Mouse (Mus musculus): ENCODE results near the gene Sdc3.

The Sdc3 gene

GRCm38 (mm10) chr4:130794771-130795170 lies 2.4 kb downstream of the Sdc3 start:
- no peak for DNase-seq

GRCm38 (mm10) chr4:130795970-130796369 lies 3.6 kb downstream of the Sdc3 start:
- no peak for DNase-seq

- DNase-seq = no peak
Observed at GRCm38 (mm10) chr4:130797201-130798051, 5.1 kb downstream of the Sdc3 start.

- no peak for DNase-seq
Observed at GRCm38 (mm10) chr4:130798416-130798815, 6.1 kb downstream of the Sdc3 start.

- no peak for DNase-seq
Observed at GRCm38 (mm10) chr4:130799118-130799517, 6.8 kb downstream of the Sdc3 start.

GRCm38 (mm10) chr4:130799582-130799981 lies 7.2 kb downstream of the Sdc3 start:
- DNase-seq = no peak

- DNase-seq = no peak
Observed at GRCm38 (mm10) chr4:130800147-130800546, 7.8 kb downstream of the Sdc3 start.

GRCm38 (mm10) chr4:130801198-130801597 lies 8.9 kb downstream of the Sdc3 start:
- DNase-seq = no peak

- no peak for DNase-seq
Observed at GRCm38 (mm10) chr4:130801624-130802329, 9.4 kb downstream of the Sdc3 start.

- no peak for DNase-seq
Observed at GRCm38 (mm10) chr4:130803591-130803990, 11.3 kb downstream of the Sdc3 start.

- DNase-seq = no peak
Observed at GRCm38 (mm10) chr4:130804292-130804691, 12.0 kb downstream of the Sdc3 start.

GRCm38 (mm10) chr4:130804771-130805361 lies 12.5 kb downstream of the Sdc3 start:
- no peak for DNase-seq

- no peak for DNase-seq
Observed at GRCm38 (mm10) chr4:130805746-130806145, 13.4 kb downstream of the Sdc3 start.

- no peak for DNase-seq
Observed at GRCm38 (mm10) chr4:130806746-130807145, 14.4 kb downstream of the Sdc3 start.

GRCm38 (mm10) chr4:130809784-130810183 lies 17.4 kb downstream of the Sdc3 start:
- DNase-seq = no peak

GRCm38 (mm10) chr4:130810845-130811244 lies 18.5 kb downstream of the Sdc3 start:
- no peak for DNase-seq

- no peak for DNase-seq
Observed at GRCm38 (mm10) chr4:130811385-130811784, 19.0 kb downstream of the Sdc3 start.

- DNase-seq = no peak
Observed at GRCm38 (mm10) chr4:130813958-130814357, 21.6 kb downstream of the Sdc3 start.

- DNase-seq = no peak
Observed at GRCm38 (mm10) chr4:130814742-130815330, 22.5 kb downstream of the Sdc3 start.

- no peak for DNase-seq
Observed at GRCm38 (mm10) chr4:130815860-130816259, 23.5 kb downstream of the Sdc3 start.

GRCm38 (mm10) chr4:130819806-130820205 lies 27.5 kb downstream of the Sdc3 start:
- no peak for DNase-seq

- no peak for DNase-seq
Observed at GRCm38 (mm10) chr4:130820594-130821255, 28.4 kb downstream of the Sdc3 start.

Measured in thymus, adult 18-20 months (tissue).